8 mouse cellular contexts compared by ENCODE assay signal in genomic region chr15:77841361-77842046, GRCm38 (mm10). TPM values are rescaled to one million over a fixed set of nuclear protein-coding genes. Genes with fewer than 3 reads are reported as not detected.
DNase-seq lines count a peak whose midpoint lies in the region; ATAC-seq and TF ChIP-seq lines count a peak whose summit lies in the region.

No protein-coding gene starts in this region.

- no peak for DNase-seq in thymus, adult 2 months
- DNase-seq in thymus, postnatal 25 days: no peak
- DNase-seq in embryo, embryonic 11 days: peak; percentile 86

- H3K9ac ChIP-seq in intestine, embryonic 16.5 days (ENCODE audit: low read depth, low read length): peak overlapping the region; percentile 99
- H3K9ac ChIP-seq in limb, embryonic 13.5 days: peak overlapping the region; percentile 91
- H3K9ac ChIP-seq in midbrain, embryonic 13.5 days (replicated peaks): peak overlapping the region; percentile 80
- peak overlapping the region; percentile 98 for H3K9ac ChIP-seq in stomach, embryonic 15.5 days

- no peaks in the 10 kb centered on the region for H3K9me3 ChIP-seq in intestine, embryonic 16.5 days (ENCODE audit: control insufficient read depth, low read length)
- no peaks in the 10 kb centered on the region for H3K9me3 ChIP-seq in limb, embryonic 13.5 days
- H3K9me3 ChIP-seq in midbrain, embryonic 13.5 days: no peaks in the 10 kb centered on the region
- H3K9me3 ChIP-seq in stomach, embryonic 15.5 days: no peaks in the 10 kb centered on the region

- H3K4me2 ChIP-seq in intestine, embryonic 16.5 days (ENCODE audit: low read depth, low read length): peak overlapping the region; percentile 85
- peak overlapping the region; percentile 95 for H3K4me2 ChIP-seq in limb, embryonic 13.5 days (replicated peaks)
- H3K4me2 ChIP-seq in midbrain, embryonic 13.5 days (replicated peaks): peak overlapping the region; percentile 95
- peak overlapping the region; percentile 82 for H3K4me2 ChIP-seq in stomach, embryonic 15.5 days

- H3K36me3 ChIP-seq in thymus, adult 2 months (ENCODE audit: control insufficient read depth, insufficient read depth, low read length): no peaks in the 10 kb centered on the region
- H3K36me3 ChIP-seq in intestine, embryonic 16.5 days (ENCODE audit: control insufficient read depth, insufficient read depth, low read length): no peaks in the 10 kb centered on the region
- H3K36me3 ChIP-seq in limb, embryonic 13.5 days: no peaks in the 10 kb centered on the region
- H3K36me3 ChIP-seq in midbrain, embryonic 13.5 days: no peaks in the 10 kb centered on the region
- no peaks in the 10 kb centered on the region for H3K36me3 ChIP-seq in stomach, embryonic 15.5 days

- WGBS in thymus, adult 2 months: under 1% methylated on average over 79 of the region's 80 CpGs
- WGBS in intestine, embryonic 16.5 days: under 1% methylated on average over 79 of the region's 80 CpGs
- under 1% methylated on average over 80 of the region's 80 CpGs for WGBS in limb, embryonic 13.5 days
- under 1% methylated on average over 74 of the region's 80 CpGs for WGBS in midbrain, embryonic 13.5 days
- under 1% methylated on average over 80 of the region's 80 CpGs for WGBS in stomach, embryonic 15.5 days

- ATAC-seq in granulocyte monocyte progenitor cell, adult 5-6 weeks (replicated peaks; ENCODE audit: poor library complexity, severe bottlenecking): peak; percentile 44
- peak; percentile 14 for ATAC-seq in intestine, embryonic 16.5 days
- peak; percentile 30 for ATAC-seq in limb, embryonic 13.5 days (ENCODE audit: low FRiP score, low read depth)
- ATAC-seq in midbrain, embryonic 13.5 days: peak; percentile 65
- ATAC-seq in stomach, embryonic 15.5 days (ENCODE audit: insufficient read depth, low FRiP score, low read depth): peak; percentile 0; the same call in 1 of the 2 replicates

- TF ChIP-seq CTCF in thymus, adult 2 months (IDR thresholded peaks at IDR 0.05; ENCODE audit: borderline replicate concordance, control insufficient read depth, extremely low read depth, insufficient read depth, low read length, poor library complexity): no peak

- no peaks in the 10 kb centered on the region for H3K27me3 ChIP-seq in thymus, adult 2 months (ENCODE audit: control insufficient read depth, insufficient read depth, low read length)
- no peaks in the 10 kb centered on the region for H3K27me3 ChIP-seq in intestine, embryonic 16.5 days (replicated peaks; ENCODE audit: control insufficient read depth, insufficient read depth, low read length)
- H3K27me3 ChIP-seq in limb, embryonic 13.5 days: no peaks in the 10 kb centered on the region
- H3K27me3 ChIP-seq in midbrain, embryonic 13.5 days: peaks cover 13% of the 10 kb centered on the region; the same call in 1 of the 2 replicates
- H3K27me3 ChIP-seq in stomach, embryonic 15.5 days (replicated peaks): no peaks in the 10 kb centered on the region

- peak overlapping the region; percentile 81 for H3K27ac ChIP-seq in thymus, adult 2 months (ENCODE audit: control insufficient read depth, insufficient read depth, low read length)
- peak overlapping the region; percentile 98 for H3K27ac ChIP-seq in intestine, embryonic 16.5 days (ENCODE audit: low read length)
- peak overlapping the region; percentile 88 for H3K27ac ChIP-seq in limb, embryonic 13.5 days
- H3K27ac ChIP-seq in midbrain, embryonic 13.5 days: peak overlapping the region; percentile 83
- H3K27ac ChIP-seq in stomach, embryonic 15.5 days: peak overlapping the region; percentile 98

- TF ChIP-seq POLR2A in thymus, adult 2 months (IDR thresholded peaks at IDR 0.05; ENCODE audit: control insufficient read depth, extremely low read depth, insufficient read depth, low read length, poor library complexity): no peak

- peaks cover 31% of the 10 kb centered on the region for H3K4me1 ChIP-seq in thymus, adult 2 months (replicated peaks; ENCODE audit: control insufficient read depth, insufficient read depth, low read length)
- peaks cover 24% of the 10 kb centered on the region for H3K4me1 ChIP-seq in intestine, embryonic 16.5 days (ENCODE audit: control insufficient read depth, insufficient read depth, low read length)
- H3K4me1 ChIP-seq in limb, embryonic 13.5 days: peaks cover 46% of the 10 kb centered on the region
- H3K4me1 ChIP-seq in midbrain, embryonic 13.5 days (replicated peaks): peaks cover 44% of the 10 kb centered on the region
- peaks cover 31% of the 10 kb centered on the region for H3K4me1 ChIP-seq in stomach, embryonic 15.5 days

- peak overlapping the region; percentile 93 for H3K4me3 ChIP-seq in thymus, adult 2 months (ENCODE audit: control insufficient read depth, insufficient read depth, low read length)
- H3K4me3 ChIP-seq in intestine, embryonic 16.5 days (ENCODE audit: low read length): peak overlapping the region; percentile 98
- H3K4me3 ChIP-seq in limb, embryonic 13.5 days: peak overlapping the region; percentile 96
- peak overlapping the region; percentile 85 for H3K4me3 ChIP-seq in midbrain, embryonic 13.5 days (replicated peaks)
- peak overlapping the region; percentile 97 for H3K4me3 ChIP-seq in stomach, embryonic 15.5 days (replicated peaks)

RNA-seq across cellular contexts. Expression of gene Myh9, which starts 0.5 kb away (rescaled TPM):
- polyA plus RNA-seq in thymus, adult 2 months (2012; rRNA removed): 167 and 193 TPM in 2 replicates
- 199 and 315 TPM in 2 replicates for total RNA-seq in granulocyte monocyte progenitor cell, adult 5-6 weeks (2014; fragmentation: Nextera tagmentation)
- total RNA-seq in granulocyte monocyte progenitor cell, adult 5-6 weeks (2017): 285 and 305 TPM in 2 replicates
- polyA plus RNA-seq in intestine, embryonic 16.5 days (2015; fragmentation: Nextera tagmentation; extraction: Ambion mirVana): 39.1 and 43.8 TPM in 2 replicates
- 34.1 and 38.1 TPM in 2 replicates for polyA plus RNA-seq in limb, embryonic 13.5 days (2015; fragmentation: Nextera tagmentation; extraction: Ambion mirVana)
- polyA plus RNA-seq in midbrain, embryonic 13.5 days (2015; fragmentation: Nextera tagmentation; extraction: Ambion mirVana): 11.8 and 14.1 TPM in 2 replicates
- polyA plus RNA-seq in stomach, embryonic 15.5 days (2015; fragmentation: Nextera tagmentation; extraction: Ambion mirVana): 57.0 TPM in 2 replicates

Comparison
In these comparisons a context has a peak if more than half of its experiments do, and no peak if none do; other contexts are left out.
1. ATAC-seq: peak in every context shown above with its lines; median percentile 65 in midbrain, embryonic 13.5 days; 44 in granulocyte monocyte progenitor cell, adult 5-6 weeks; 30 in limb, embryonic 13.5 days; 14 in intestine, embryonic 16.5 days; 0 in stomach, embryonic 15.5 days.